Mouse (Mus musculus) mouse trophoblast stem cell (cell line): ENCODE data around the gene Ror2.

Experiments
- in situ Hi-C, 2 experiments: fragments of 300-500 bp; cut with MseI, MboI; formaldehyde crosslinking; loops; 2 replicates in 1 of 2; 3 replicates in 1 of 2; pipeline ENCODE4 v1.15.1; 2025

Gene Ror2

GRCm38 (mm10) chr13:53285756-53286361 is at the start of gene Ror2:
Ror2 (minus strand) TSS chr13:53286124.
- in situ Hi-C loops: loop anchor here in 1 of 2 experiments (5.0 kb wide), 1 partner anchor 164 kb away; no protein-coding TSS in a partner anchor

GRCm38 (mm10) chr13:53333769-53334168 is 47.8 kb upstream of the Ror2 start:
- in situ Hi-C loops: no loop called here

DNA sequence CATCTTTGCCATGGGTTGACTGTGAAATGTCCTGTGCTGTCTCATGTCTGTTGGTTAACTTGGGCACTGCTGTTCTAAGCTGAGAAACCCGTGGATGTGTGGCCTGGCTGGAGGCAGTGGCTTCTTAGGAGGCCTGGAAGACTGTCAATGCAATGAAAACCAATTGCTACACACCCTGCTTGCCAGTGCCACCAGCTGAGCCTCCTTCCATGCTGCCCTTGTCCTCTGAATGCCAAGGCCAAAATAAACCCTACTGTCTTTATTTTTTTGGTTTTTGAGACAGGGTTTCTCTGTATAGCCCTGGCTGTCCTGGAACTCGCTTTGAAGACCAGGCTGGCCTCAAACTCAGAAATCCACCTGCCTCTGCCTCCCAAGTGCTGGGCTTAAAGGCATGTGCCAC is 44.3 kb upstream of the Ror2 start:
- in situ Hi-C loops: no loop called here

DNA sequence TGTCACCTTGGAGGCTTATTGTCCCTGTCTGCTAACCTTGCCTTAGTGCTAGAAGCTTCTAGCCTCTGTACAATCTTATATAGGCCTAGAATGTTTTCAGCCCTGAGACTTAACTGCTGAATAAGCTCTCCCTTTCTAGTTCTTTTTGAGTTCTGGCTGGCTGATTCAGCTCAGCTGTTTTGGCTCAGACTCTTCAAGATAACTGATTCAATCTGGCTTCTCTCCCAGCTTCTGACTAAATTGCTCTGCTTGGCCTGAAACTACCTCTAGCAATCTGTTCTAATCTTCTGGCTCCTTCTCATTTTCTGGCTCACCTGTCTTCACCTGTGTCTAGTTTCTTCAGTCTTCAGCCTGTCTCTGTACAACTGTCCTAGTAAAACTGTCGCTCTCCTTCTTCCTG is 39.6 kb upstream of the Ror2 start:
- in situ Hi-C loops: no loop called here

GRCm38 (mm10) chr13:53323661-53324060 is 37.7 kb upstream of the Ror2 start:
- in situ Hi-C loops: no loop called here

- in situ Hi-C loops: no loop called here
Measured at GRCm38 (mm10) chr13:53320899-53321298, 35.0 kb upstream of the Ror2 start.

DNA sequence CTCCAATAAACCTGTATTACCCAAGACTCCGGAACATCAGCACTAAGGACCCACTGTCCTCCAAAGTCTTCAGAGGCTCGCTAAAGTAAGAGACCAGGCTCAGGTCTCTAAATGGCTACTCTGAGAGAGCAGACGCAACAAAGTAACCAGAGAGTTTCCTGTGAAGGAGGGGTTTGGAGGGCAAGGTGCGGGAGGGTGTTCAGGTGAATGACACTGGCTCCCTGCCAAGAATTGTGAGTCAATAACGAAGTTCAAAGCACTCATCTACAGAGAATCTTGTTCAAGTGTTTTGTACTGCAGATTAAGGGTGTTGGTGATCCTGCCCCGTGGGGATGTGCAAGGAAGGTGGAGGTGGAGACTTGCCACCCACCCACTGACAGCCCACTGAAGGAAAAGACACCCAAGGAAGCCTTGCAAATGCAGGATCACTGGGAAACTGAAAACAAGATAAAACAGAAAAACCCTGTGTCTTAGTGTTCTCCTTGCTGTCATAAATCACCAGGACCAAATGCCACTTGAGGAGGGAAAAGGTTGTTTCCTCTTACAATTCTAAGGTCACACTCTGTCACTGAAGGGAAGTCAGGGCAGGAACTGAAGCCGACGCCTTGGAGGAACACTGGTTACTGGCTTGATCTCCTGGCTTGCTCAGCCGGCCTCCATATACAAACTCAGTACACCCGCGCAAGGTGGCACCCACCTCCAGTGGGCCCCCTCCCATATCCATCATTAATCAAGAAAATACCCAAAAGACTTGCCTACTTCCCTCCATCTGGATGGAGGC is 30.8 kb upstream of the Ror2 start:
- in situ Hi-C loops: loop anchor here in 1 of 2 experiments (5.0 kb wide), 1 partner anchor 41 kb away; no protein-coding TSS in a partner anchor

DNA sequence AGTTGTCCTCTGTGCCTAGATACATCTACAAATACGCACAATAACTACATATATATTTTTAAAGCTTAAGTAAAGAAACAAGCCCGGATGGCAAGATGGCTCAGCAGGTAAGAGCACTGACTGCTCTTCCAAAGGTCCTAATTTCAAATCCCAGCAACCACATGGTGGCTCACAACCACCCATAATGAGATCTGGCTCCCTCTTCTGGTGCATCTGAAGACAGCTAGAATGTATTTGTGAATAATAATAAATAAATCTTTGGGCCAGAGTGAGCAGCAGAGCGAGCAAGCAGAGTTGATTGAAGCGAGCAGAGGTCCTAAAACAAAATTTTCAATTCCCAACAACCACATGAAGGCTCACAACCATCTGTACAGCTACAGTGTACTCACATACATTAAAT is 29.8 kb upstream of the Ror2 start:
- in situ Hi-C loops: loop anchor here in 1 of 2 experiments (5.0 kb wide), 1 partner anchor 42 kb away; no protein-coding TSS in a partner anchor

GRCm38 (mm10) chr13:53310442-53310841 is 24.5 kb upstream of the Ror2 start:
- in situ Hi-C loops: no loop called here

DNA sequence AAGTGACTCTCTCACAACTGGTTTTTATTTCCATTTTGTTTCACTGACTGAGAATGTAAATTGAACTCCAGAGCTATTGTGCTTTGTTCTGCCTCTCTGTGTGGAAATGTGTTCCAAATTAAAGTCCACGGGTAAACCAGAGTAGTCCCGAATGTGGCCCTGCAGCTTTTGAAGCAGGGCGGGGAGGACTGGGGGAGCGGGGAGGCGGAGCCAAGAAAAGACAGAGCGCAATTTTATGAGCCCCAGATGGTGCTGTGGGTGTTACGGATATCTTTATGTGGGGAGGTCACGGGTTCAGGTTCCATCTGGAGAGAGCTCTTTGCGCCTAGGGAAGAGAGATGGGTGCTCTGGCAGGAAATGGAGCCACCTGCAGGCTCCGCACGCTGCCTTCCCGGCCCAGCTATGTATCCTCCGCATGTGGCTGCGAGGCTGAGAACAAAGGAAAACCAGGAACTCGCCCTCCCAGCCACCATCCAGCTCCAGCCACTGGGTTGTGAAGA is 23.8 kb upstream of the Ror2 start:
- in situ Hi-C loops: no loop called here

DNA sequence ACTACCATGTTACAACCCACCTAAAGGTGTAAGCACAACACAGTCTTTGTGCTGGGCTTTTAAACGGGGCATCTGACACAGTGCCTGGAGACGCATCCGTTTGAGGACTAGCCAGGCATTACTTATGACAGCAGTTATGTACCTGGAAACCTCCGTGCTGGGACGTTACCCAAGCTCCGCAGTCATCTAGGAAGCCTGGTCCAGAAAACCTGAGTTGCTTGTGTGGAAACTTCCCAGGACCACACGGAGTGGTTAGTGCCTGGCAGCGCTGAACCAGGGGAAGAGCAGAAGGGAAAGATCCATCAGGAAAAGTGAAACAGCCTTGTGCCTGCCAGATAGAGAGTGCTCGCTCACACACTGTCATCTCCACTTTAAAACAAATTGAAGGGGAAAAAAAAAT is 23.2 kb upstream of the Ror2 start:
- in situ Hi-C loops: no loop called here

DNA sequence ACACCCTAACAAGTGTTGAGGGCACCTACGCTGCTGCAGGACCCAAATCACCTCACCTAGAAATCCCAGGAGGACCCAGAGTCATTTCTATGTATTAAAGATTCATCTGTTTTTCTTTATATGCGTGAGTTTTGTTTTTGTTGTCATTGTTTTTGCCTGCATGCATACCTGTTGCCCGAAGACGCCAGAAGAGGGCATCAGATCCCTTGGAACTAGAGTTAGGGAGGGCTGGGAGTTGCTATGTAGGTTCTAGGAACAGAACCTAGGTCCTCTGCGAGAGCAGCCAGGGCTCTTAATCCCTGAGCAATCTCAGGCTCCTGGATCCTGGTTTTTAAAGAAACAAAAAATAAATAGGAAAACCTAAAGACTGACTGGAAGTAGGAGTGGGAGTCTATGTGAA is 20.9 kb upstream of the Ror2 start:
- in situ Hi-C loops: no loop called here

GRCm38 (mm10) chr13:53305256-53305655 is 19.3 kb upstream of the Ror2 start:
- in situ Hi-C loops: no loop called here

DNA sequence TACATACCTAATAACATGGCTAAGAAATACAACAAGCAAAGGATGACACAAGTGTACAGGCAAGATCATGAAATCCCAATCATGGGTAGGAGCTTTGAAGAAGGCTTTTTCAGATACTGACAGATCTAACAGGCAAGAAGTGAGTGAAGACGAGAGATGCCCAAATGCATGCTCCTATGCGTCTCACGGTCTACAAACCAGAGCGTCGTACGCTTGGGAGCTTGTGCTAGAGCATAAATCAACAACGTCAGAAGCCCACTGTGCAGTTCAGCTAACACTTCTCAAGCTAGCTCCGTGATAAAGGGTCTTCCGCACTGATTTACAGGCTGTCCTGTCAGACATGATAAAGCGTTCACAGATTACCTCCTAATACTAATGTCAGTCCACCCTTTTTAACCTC is 16.8 kb upstream of the Ror2 start:
- in situ Hi-C loops: loop anchor here in 1 of 2 experiments (5.0 kb wide), 1 partner anchor 180 kb away; no protein-coding TSS in a partner anchor

DNA sequence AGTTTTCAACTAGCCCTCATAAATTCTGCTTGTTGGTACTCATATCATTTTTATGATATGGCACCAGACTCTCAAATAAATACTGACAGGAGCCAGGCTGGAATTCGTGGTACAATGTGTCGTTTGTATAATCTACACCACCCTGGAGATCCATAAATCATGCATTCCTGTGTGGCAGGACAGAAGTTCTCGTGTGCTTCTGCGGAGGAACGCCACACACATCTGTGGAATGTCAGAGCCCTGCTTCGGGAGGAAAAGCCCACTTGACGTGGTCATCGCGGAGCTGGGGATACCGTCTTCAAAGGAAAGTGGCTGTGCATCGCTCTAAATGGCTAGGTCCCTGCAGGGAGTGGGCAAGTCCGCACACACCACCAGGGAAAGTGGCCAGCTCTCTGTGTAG is 7.1 kb upstream of the Ror2 start:
- in situ Hi-C loops: no loop called here

DNA sequence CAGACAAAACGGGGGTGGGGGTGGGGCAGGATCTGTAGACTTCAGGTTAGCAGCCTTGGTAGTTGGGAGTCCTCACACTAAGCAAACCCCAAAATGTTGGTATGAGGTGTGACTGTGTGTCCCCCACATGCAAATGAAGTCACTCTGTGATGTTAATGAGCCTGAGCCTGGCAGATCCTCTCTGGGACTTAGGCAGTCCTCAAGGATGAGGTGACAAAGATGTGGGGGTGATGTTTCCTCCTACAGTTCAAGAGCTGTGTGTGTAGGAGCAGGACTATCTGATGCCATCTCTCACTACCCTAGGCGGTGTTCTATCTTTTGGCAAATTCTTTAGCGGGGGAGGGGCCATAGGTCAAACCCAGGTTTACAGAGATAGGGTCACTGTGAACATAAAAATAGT is 6.3 kb upstream of the Ror2 start:
- in situ Hi-C loops: no loop called here

- in situ Hi-C loops: loop anchor here in 1 of 2 experiments (5.0 kb wide), 1 partner anchor 163 kb away; no protein-coding TSS in a partner anchor
Measured at GRCm38 (mm10) chr13:53285261-53285755, 616 bp downstream of the Ror2 start.

- in situ Hi-C loops: loop anchor here in 1 of 2 experiments (5.0 kb wide), 1 partner anchor 162 kb away; no protein-coding TSS in a partner anchor
Measured at GRCm38 (mm10) chr13:53284740-53285191, 1.2 kb downstream of the Ror2 start.

- in situ Hi-C loops: no loop called here
Measured at GRCm38 (mm10) chr13:53281604-53282396, 4.1 kb downstream of the Ror2 start.

- in situ Hi-C loops: no loop called here
Measured at GRCm38 (mm10) chr13:53278908-53279307, 7.0 kb downstream of the Ror2 start.

GRCm38 (mm10) chr13:53276381-53276780 is 9.5 kb downstream of the Ror2 start:
- in situ Hi-C loops: no loop called here

DNA sequence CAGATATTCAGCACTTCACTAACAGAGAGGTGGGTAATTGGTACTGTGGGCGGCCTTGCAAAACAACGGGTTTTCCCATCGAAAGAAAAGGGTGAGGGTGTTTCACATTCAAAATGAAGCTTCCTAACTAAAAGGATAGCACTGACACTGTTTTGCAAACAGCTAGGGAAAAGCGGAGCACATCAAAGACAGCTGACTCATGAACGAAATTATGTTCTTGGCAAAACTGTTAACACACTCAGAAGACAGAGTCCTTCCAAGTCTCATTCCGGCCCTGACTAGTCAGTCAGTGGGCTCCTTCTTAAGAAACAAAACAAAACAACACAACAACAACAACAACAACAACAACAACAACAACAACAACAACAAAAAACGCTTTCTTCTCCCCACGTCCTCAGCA is 10.1 kb downstream of the Ror2 start:
- in situ Hi-C loops: no loop called here
